Mouse (Mus musculus) adipocyte (in vitro differentiated cells): ENCODE data around the gene Ano7.

Experiments
- DNase-seq: peaks from one replicate; pipeline ENCODE4 v3.0.0-alpha.2; 2016; ENCODE audit warnings: low spot score

Ano7 gene

DNA sequence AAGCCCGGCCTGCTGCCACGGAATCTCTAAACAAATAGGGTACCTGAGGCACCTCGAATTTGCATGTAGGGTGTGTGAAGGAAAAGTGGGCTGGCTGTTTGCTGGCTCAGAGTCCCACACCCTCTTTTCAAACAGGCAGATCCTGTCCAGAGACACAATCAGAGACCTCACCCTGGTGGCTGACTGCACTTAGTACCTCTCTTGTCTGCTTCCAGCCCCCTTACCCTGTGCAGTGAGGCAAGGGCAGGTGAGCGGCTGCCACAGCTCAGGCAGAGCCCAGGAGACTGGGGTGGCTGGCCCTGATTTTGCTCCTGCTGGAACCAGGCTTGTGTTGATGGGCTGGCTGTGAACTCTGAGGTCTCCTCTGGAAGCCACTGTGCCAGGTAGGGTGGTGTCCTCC, at the start of gene Ano7:
Gene Ano7, plus strand, starts transcription at position 266 of the 400 bp plus-strand sequence.
- DNase-seq = no peak

DNA sequence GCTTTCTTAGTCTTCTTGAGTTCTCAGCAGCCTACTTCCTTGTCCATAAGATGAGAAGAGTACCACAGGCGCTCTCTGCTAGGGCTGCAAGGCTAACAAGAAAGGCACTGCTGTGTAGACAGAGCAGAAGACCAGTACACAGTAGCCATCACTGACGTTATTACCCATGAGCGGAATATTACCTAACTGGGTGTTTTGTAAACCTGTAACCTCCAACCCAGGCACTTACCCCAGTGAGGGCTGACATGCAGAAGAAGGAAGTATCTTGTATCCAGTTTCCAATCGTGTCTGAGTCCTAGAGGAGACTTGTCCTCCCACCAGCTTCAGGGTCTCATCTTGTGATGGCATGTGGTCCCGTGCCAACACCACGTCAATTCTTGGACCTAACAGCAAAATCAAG, 49.8 kb upstream of the Ano7 start:
- DNase-seq = no peak

DNA sequence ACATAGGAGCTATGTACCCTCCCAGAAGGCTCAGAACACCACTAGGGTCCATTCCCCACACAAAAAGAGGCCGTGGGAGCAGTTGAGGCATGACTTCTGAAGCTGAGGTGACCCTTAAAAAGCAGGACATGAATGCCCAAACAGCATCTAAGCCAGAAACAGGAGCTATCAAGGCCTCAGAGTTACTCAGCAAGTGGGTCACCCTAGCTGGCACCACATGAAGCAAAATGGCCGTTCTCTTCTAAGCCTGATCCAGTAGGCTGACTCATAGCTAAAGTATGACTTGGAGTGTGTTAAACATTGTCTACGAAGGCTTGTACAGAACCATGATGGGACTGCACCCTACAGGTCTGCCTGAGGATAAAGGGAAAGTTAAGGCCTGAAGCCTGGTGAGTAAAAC, 47.3 kb upstream of the Ano7 start:
- DNase-seq = no peak

DNA sequence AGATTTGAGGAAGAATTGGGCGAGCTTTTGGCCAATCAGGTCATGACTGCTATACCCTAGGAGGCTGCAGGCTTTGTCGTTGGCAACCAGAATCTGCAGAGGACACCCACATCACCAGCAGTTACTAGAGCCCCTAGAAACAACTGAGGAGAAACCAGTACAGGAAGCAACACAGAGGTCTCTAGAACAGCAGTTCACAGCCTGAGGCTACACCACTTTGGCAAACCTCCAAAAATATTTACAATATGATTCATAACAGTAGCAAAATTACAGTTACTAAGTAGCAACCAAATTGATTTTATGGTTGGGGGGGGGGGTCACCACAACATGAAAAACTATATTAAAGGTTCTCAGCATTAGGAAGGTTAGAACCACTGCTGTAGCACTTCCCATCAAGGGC, 39.1 kb upstream of the Ano7 start:
- DNase-seq = peak; percentile 21

DNA sequence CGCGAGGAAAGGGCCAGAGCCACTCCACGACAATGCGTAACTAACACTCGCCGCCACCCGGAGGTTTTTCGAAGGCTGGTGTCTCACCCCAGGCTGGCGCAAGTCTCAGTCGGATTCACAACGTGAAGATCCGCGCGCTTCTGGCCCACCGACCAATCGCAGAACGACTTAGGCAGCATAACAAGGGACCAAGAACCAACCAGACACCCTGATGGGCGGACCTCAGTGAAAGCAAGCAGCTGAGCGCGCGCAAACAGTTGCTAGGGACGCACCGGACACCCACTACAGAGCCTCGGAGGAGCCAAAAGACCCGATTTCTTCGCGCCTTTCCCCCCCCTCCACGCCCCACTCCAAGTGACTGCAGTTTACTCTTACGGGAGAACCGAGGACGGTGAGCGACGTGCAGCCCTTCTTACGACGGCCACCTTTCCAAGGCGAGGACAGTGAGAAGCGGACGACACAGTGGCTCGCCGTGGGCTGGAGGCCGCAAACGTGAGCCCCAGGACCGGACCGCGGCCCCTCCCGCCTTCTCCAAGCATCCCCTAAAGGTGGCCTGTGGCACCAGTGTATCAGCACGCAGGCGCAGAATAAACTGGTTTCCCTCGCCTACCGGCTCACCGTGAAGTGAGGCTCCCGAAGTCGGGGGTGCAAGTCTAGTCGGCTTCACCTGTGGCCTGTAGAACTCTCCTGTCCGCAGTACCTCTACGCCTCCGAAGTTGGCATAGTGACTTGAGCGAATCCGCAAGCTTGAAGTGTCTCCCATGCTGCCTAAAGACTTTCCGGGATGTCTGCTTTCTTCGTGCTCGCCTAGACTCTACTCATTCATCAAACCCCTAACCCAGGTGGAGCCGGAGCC, 30.9 kb upstream of the Ano7 start, which contains the start of the genes Ppp1r7 and Pask:
Gene Ppp1r7, plus strand, starts transcription at position 207 of the 856 bp plus-strand sequence.
Gene Pask, minus strand, starts transcription at position 835 of the 856 bp plus-strand sequence.
- DNase-seq = peak; percentile 98

DNA sequence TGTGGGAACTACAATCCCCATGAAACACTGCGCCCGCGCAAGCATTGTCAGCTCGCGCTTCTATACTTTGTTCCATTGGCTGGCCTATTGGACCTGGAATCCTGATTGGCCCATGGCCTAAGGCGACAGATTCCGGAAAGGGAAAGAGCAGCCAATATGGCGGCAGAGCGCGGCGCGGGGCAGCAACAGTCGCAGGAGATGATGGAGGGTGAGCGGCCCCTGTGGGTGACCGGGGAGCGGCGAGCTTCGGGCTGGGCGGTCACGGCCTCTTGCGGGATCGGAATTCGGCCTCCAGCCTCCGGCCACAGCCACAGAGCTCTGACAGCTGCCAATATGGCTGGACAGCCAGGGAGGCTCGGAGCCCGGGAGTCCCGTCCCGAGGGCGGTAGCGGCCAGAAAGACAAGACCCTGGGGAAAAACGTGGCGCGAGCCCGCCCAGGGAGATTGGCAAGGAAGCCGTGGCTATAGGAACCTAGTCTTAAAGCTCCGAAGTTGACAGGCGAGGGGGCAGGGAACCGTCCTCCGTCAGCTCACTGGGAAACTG, 30.2 kb upstream of the Ano7 start:
- peak; percentile 98 for DNase-seq

DNA sequence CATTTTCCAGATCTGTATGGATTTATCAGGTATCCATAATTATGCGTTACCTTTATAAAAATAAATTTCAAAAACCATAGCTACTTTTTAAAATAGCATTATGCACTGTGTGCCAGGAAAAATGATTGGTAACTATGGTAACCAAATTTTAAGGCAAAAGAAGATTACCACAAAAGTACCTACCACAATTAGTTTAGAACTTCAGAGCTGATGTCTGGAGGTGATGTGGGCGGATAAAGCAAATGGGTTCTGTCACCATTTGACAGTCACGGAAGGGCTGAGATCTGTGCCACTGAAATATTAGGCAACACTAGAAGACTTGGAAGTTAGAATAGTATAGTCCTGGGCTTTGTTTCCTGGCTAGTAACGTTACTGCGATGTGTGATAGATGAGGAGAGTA, 26.6 kb upstream of the Ano7 start:
- DNase-seq = no peak

DNA sequence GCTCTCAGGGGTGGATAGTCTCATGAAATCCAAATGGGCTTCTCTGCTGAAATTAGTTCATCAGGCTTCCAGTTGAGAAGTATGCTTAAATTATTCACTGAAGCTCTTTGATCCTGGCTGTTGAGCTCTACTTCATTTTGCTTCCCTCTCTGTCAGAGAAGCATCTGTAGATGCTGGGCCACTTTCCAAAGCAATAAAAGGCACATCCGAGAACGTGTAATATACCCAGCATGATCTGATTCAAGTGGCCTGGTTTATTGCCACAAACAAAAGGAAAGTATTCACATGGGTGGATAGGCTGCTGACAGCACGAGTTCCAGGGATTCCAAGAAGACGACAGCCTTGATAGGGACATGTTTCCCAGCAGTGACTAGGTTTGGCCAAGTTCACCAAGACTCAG, 24.0 kb upstream of the Ano7 start:
- DNase-seq = no peak

DNA sequence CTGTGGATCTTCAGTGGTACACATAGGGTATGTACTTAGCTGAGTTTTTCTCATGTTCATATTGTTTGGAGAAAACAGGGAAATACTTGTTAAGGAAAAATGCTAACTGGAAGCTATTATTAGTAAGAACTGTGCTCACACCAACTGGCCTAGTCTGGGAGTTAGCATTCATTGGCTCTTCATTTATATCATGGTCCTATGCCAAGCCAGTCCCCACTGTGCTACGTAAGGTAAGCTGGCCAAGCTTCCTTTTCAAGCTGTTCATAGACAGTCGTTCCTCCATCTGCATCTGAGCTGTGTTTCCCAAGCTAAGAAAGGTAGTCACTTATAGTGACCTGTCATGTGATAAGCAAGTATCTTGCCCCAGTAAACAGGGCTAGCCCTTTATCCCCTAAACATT, 21.0 kb upstream of the Ano7 start:
- no peak for DNase-seq

DNA sequence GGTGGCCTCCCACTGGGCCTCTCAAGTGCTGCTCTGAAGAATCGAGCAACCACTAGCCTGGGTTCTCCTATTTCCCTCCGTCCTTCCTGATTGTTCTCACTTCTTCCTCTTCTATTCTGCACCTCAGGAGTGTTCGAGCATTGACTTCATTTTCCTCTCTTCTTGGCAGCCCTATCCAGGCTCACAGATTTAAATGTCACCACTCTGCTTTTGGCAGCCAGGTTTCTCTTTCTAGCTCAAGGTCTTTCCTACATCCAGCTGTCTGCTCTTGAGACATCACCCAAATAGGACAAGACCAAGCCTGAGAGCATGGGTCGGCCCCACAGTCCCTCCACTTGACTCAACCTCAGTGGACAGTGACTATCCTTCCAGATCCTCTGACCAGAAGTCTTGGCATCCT, 11.1 kb upstream of the Ano7 start:
- DNase-seq = no peak

DNA sequence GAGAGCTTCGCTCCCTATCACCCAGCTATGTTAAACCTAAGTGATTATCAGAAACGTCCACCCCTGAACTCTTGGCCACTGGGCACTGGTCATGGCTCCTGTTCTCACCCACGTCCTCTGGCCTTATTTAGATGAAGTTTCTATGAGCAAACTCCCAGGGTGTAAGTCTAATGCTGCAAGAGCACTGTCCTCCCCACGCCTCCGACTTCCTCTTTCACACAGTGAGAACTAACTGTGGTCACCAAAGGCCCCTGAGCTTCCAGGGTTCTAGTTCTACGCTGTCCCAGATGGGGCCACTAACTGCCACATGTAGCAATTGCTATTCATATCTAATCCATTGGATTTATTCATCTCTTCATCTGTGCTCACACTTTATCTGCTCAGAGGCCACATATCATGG, 8.1 kb upstream of the Ano7 start:
- no peak for DNase-seq

DNA sequence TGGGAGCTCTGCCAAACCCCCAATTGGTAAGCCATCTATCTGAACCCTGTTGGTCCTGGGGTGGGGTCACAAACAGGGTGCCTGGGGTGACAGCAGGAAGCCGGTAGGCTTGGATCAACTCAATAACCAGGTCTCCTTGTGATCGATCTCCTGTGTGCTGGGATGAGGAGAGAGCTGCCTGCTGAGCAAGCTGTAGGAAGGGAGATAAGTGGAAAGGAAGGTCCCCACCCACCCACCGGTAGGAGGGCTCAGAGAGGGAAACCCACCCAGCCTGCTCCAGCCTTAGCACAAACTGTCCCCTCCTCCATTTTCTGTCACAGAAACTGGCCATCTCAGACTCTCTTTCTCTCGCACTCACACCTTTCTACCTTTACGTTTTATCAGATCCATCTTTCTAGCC, 3.6 kb downstream of the Ano7 start:
- no peak for DNase-seq

DNA sequence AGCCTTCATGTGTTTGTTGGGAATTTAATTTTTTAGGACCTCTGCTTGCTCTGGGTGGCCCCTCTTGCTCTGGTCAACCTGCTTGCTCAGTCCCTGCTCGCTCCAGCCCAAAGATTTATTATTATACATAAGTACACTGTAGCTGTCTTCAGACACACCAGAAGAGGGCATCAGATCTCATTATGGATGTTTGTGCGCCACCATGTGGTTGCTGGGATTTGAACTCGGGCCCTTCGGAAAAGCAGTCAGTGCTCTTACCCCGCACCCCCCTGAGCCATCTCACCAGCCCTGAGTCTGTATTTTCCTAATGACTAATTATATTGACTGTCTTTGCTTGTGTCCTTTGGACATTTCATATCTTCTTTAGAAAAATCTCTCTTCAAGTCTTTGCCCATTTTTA, 5.4 kb downstream of the Ano7 start:
- no peak for DNase-seq

DNA sequence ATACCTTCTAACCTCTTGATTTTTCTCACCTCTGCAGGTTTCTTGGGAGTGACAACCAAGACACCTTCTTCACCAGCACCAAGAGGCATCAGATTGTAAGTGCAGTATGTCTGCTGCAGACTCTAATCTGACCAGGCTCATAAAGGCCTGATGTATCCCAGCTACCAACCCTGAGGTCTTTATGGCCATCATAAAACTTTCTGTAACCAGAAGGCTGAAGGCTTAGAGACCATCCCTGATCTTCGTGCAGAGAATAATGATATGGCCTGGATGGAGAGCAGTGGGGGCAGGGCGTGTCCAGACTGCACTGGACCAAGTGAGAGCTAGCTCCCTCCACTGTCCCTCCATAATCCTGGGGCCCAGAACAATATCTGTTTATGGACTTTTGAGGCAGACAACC, 13.5 kb downstream of the Ano7 start:
- DNase-seq = no peak

DNA sequence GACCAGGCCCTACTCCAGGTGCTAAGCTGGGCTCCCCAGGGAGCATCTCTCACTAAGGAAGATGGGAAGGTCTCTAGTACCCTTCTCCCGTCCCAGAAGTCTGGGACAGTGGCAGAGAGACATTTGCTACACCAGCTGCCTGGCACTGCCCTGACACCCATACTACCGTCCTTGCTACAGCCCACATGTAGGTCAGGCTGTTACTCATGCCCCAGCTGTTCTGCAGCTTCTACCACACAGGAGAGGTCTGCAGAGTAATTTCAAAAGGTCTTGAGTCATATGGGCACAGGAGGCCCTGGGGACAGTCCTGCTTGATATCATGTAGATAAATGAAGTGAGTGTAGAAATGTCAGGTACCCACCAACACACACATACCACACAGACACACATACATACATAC, 15.2 kb downstream of the Ano7 start:
- DNase-seq = no peak

DNA sequence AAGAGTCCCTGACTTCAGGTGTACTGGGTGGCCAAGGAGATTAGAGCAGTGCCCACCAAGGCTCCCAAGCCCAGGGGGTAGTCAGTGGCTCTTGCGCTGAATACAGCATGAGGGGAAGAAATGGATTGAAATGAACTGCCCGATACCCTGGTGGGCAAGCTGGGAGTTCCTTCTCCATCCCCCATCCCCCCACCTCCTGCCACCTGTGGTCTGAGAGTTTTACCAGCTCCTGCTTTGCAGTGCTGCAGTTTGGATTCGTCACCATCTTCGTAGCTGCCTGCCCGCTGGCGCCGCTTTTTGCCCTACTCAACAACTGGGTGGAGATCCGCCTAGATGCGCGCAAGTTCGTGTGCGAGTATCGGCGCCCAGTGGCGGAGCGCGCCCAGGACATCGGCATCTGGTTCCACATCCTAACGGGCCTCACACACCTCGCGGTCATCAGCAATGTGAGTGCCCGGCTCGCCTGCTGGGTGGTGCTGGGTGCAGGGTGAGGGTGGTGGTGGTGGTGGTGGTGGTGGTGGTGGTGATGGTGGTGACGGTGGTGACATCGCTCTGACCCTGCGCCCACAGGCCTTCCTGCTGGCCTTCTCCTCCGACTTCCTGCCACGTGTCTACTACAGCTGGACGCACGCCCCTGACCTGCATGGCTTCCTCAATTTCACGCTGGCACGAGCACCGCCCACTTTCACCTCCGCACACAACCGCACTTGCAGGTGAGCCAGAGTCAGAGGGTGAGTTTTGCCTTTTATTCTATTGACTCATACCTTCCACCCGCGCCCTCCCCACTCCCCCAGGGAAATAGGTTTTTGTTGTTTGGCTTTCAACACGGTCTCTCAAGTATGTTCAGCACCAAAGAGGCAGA, 27.7 kb downstream of the Ano7 start:
- DNase-seq = no peak

DNA sequence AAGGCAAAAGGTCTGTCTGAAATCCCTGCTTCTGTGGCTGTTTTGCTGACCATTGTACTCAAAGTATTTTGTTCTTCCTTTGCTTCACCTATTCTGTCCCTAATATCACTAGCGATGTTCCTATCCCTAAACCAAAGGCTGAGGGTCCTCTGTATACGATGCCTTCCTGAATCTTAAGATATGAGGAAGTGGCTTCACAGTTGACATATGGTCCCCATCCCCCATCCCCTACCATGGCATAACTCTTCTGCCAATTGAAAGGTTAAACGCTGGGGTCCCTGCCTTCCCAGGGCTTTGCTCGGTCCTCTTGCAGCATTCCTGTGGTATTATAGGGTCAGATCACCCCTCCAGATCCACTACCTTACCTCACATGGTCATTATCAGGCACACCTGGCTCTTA, 29.7 kb downstream of the Ano7 start:
- DNase-seq = no peak

DNA sequence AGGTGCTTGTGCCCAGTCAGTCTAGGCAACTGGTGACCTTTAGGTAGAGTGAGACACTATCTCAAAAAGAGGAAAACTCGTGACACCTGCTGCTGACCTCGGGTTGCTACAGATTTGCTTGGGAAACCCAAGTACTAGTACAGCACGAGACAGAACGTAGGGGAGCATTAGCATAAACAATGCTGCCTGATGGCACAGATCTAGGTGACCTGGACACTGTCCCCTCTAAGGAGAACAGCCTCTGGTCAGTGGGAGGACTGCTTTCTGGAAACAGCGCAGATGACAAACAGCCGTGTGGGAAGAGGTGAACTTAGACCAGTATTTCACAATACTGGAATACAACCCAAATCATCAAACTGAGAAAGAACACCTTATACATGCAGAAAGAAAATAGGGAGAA, 58.4 kb downstream of the Ano7 start:
- DNase-seq = peak; percentile 14

DNA sequence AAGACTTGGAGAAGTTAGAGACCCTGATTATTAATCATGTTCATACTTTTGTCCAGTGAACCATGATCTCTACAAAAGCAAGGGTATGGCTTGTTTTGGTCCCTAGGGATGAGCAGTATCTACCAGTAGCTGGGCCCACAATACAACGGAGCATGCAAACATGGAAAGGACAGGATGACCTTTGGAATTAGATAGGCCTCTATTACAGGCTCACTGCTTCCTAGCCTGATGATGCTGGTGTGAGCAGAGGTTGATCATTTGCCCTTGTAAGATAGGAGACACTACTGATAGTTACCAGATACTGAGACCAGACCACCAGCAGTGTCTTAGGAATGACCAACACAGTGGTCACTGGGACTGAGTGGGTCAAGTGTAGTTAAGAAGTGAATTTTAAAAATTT, 65.6 kb downstream of the Ano7 start:
- DNase-seq = no peak

DNA sequence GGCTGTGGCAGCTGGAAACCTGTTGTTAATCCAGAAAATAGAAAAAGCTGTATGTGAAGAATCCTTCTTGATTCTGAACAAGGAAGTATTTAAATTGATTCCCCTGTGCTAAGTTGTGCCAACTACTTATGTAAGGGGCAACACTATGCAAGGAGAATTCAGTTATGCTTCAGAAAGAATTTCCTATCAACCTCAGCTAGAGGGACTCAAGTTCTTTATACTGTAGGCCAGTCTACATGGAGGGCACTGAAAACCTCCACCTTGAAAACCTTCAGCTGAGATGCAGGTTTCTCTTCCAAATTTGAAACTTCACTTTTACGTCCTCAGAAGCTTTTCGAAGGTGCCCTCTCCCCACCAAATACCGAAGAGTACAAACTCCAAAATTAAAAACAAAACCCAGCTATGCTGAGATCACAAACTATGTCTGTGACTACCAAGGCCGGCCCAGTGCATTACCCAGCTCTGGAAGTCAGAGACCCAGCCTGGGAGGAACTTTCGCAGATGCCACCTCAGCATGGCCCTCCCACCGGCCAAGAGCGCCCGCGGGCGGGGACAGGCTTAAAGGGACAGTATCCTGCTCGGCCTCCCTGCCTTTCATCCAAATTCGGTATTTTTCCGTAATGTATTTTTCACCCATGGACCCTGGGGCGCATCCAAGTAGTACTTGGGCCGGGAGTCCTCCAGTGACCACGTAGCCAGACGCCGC, 70.8 kb downstream of the Ano7 start:
- peak; percentile 89 for DNase-seq

DNA sequence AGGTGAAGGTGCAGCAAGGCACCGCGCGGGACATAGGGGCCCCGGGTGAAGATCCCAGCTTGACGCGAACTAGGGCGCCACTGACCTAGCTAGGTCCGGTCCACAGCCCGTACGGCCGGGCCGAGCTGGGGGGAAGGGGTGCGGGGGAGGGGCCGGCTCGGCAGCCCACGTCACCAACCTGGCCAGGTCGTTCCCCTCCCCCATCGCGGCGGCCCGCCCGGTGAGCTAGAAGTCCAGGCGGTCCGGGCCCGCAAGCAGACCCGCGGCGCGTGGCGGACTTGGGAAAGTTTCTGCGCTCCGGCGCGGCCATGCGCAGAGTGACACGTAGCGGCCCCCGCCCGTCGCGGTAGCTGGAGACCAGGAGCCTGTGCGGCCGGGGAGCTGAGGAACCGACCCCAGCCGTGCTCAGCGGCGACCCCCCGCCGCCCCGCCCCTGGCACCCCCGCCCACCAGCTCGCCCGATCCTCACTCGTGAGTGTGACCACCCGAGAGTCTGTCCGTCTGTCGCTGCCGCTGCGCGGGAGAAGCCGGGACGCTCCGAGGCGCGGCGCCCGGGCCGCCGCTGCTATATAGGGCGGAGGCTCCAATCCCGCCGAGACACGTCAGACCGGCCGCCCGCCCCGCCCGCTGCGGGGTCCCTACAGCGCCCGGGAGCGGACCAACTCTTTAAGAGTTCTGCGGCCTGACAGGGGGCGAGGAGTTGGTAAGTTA, 71.5 kb downstream of the Ano7 start:
- peak; percentile 71 for DNase-seq

DNA sequence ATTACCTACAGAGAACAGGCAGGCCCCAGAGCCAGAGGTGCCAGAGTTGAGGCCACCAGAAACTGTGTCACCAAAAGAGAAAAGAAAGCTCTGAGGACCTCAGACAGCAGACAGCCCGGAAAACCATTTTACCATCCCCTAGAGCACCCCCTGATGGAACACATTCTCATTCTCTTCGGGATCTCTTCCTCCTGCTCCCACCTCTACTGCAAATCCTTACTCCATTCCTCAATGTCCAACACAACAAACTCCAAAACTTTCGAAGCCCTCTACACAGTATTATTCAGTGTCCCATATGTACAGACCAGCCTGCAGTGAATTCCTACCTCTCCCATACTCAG, 72.1 kb downstream of the Ano7 start:
- DNase-seq = no peak
